Mouse (Mus musculus) megakaryocyte, embryonic 14.5 days (primary cell): ENCODE data around the gene Kcnh1.

Source experiments
- FLI1 ChIP-seq: IDR thresholded peaks from 2 replicates; pipeline ENCODE4 v1.6.1; 2012; ENCODE audit warnings: low read length, inconsistent platforms, mixed read lengths
- GATA1 ChIP-seq: IDR thresholded peaks from 3 replicates; pipeline ENCODE4 v1.6.1; 2012; ENCODE audit warnings: mixed read lengths, low read length, inconsistent platforms, borderline replicate concordance

- no peak for TF ChIP-seq GATA1
- no peak for TF ChIP-seq FLI1
Measured at GRCm38 (mm10) chr1:192311851-192312438, 121.4 kb downstream of the Kcnh1 start.
